Mouse (Mus musculus) limb, embryonic 12.5 days (tissue): ENCODE data around the gene Colec11. TPM values are rescaled to one million over a fixed set of nuclear protein-coding genes. Genes with fewer than 3 reads are reported as not detected.

ENCODE experiments used
- ATAC-seq: fragments of 200-750 bp; cut with Nextera tagmentation; 2 replicates; pipeline ENCODE4 v1.8.0; 2017; ENCODE audit warnings: low read depth, moderate TSS enrichment; ENCODE audit not compliant: insufficient number of reproducible peaks, insufficient read depth, low FRiP score, low TSS enrichment
- H3K27ac ChIP-seq: fragments of 300-500 bp; sonication (generic); 2 replicates; pipeline ENCODE4 v1.5.1; 2016; ENCODE audit warnings: mild to moderate bottlenecking, moderate library complexity
- H3K27me3 ChIP-seq: fragments of 300-500 bp; sonication (generic); 2 replicates; pipeline ENCODE4 v1.6.1; 2016; ENCODE audit warnings: mild to moderate bottlenecking, moderate library complexity
- H3K36me3 ChIP-seq: fragments of 300-500 bp; sonication (generic); 2 replicates; pipeline ENCODE4 v1.6.1; 2016; ENCODE audit warnings: mild to moderate bottlenecking, moderate library complexity
- H3K4me1 ChIP-seq: fragments of 300-500 bp; sonication (generic); replicated peaks from 2 replicates; pipeline ENCODE4 v1.6.1; 2016
- H3K4me2 ChIP-seq: fragments of 300-500 bp; sonication (generic); 2 replicates; pipeline ENCODE4 v1.6.1; 2016; ENCODE audit warnings: mild to moderate bottlenecking, moderate library complexity
- H3K4me3 ChIP-seq: fragments of 300-500 bp; sonication (generic); replicated peaks from 2 replicates; pipeline ENCODE4 v1.5.1; 2016; ENCODE audit warnings: mild to moderate bottlenecking
- H3K9ac ChIP-seq: fragments of 300-500 bp; sonication (generic); replicated peaks from 2 replicates; pipeline ENCODE4 v1.6.1; 2016; ENCODE audit warnings: mild to moderate bottlenecking, moderate library complexity
- H3K9me3 ChIP-seq: fragments of 300-500 bp; sonication (generic); 2 replicates; pipeline ENCODE4 v1.6.1; 2016; ENCODE audit warnings: mild to moderate bottlenecking, moderate library complexity
- WGBS: fragments of 180-500 bp; shearing (Covaris S2); methylation state at CpG from one replicate; pipeline ENCODE4 v1.1.7; 2016; 5-methylcytosine and 5-hydroxymethylcytosine counted together
- polyA plus RNA-seq: library from polyadenylated mRNA; unstranded; fragments of >200 nt; fragmentation: Nextera tagmentation; extraction: Ambion mirVana; gene quantifications from 2 replicates; pipeline ENCODE4 v1.2.1, GENCODE M21; 2016

Colec11 gene
- polyA plus RNA-seq, 1 experiment from 2014 or later: not detected

GRCm38 (mm10) chr12:28627092-28627491 is 3.9 kb upstream of the Colec11 start:
- Histone ChIP-seq H3K36me3 (peaks cover 43% of the 10 kb centered on the region), H3K9me3 (no peaks in the 10 kb centered on the region), H3K27me3 (no peaks in the 10 kb centered on the region), H3K4me3 (no peak overlapping the region), H3K4me2 (no peak overlapping the region), H3K9ac (no peak overlapping the region), H3K27ac (no peak overlapping the region), H3K4me1 (no peaks in the 10 kb centered on the region; the same call in 1 of the 2 replicates)
- ATAC-seq: no peak
- WGBS: 67% methylated on average over 4 of the region's 4 CpGs

GRCm38 (mm10) chr12:28625407-28625806 is 2.2 kb upstream of the Colec11 start:
- H3K9me3 ChIP-seq: no peaks in the 10 kb centered on the region
- no peaks in the 10 kb centered on the region; the same call in 1 of the 2 replicates for H3K4me1 ChIP-seq
- peaks cover 26% of the 10 kb centered on the region for H3K36me3 ChIP-seq
- H3K4me3 ChIP-seq: no peak overlapping the region
- no peak for ATAC-seq
- H3K27me3 ChIP-seq: no peaks in the 10 kb centered on the region
- no peak overlapping the region for H3K27ac ChIP-seq
- WGBS: 79% methylated on average over 7 of the region's 7 CpGs
- H3K9ac ChIP-seq: no peak overlapping the region
- H3K4me2 ChIP-seq: no peak overlapping the region

GRCm38 (mm10) chr12:28624251-28624650 is 1.1 kb upstream of the Colec11 start:
- ATAC-seq: no peak
- 90% methylated on average over 2 of the region's 2 CpGs for WGBS
- H3K9me3 ChIP-seq: no peaks in the 10 kb centered on the region
- H3K4me2 ChIP-seq: no peak overlapping the region
- H3K36me3 ChIP-seq: peaks cover 15% of the 10 kb centered on the region
- H3K9ac ChIP-seq: no peak overlapping the region
- no peaks in the 10 kb centered on the region for H3K27me3 ChIP-seq
- no peak overlapping the region for H3K27ac ChIP-seq
- H3K4me1 ChIP-seq: no peaks in the 10 kb centered on the region
- no peak overlapping the region for H3K4me3 ChIP-seq

- H3K36me3 ChIP-seq: no peaks in the 10 kb centered on the region
- H3K27me3 ChIP-seq: no peaks in the 10 kb centered on the region
- no peak overlapping the region for H3K4me2 ChIP-seq
- no peak for ATAC-seq
- H3K27ac ChIP-seq: no peak overlapping the region
- no peak overlapping the region for H3K9ac ChIP-seq
- no peaks in the 10 kb centered on the region for H3K9me3 ChIP-seq
- H3K4me1 ChIP-seq: no peaks in the 10 kb centered on the region
- WGBS: 73% methylated on average over 1 of the region's 1 CpGs
- H3K4me3 ChIP-seq: no peak overlapping the region
Observed at GRCm38 (mm10) chr12:28622641-28623040, 536 bp downstream of the Colec11 start.

GRCm38 (mm10) chr12:28622167-28622532 is 1.0 kb downstream of the Colec11 start:
- WGBS: 48% methylated on average over 5 of the region's 5 CpGs
- no peak overlapping the region for H3K9ac ChIP-seq
- no peaks in the 10 kb centered on the region for H3K36me3 ChIP-seq
- H3K27ac ChIP-seq: no peak overlapping the region
- no peaks in the 10 kb centered on the region for H3K4me1 ChIP-seq
- no peak overlapping the region for H3K4me3 ChIP-seq
- no peaks in the 10 kb centered on the region for H3K9me3 ChIP-seq
- no peaks in the 10 kb centered on the region for H3K27me3 ChIP-seq
- H3K4me2 ChIP-seq: no peak overlapping the region
- ATAC-seq: no peak

- ATAC-seq: no peak
- Histone ChIP-seq H3K4me1 (no peaks in the 10 kb centered on the region), H3K9ac (no peak overlapping the region), H3K36me3 (no peaks in the 10 kb centered on the region), H3K27ac (no peak overlapping the region), H3K9me3 (no peaks in the 10 kb centered on the region), H3K27me3 (no peaks in the 10 kb centered on the region), H3K4me3 (no peak overlapping the region), H3K4me2 (no peak overlapping the region)
- WGBS: 32% methylated on average over 7 of the region's 7 CpGs
Observed at GRCm38 (mm10) chr12:28621451-28622166, 1.6 kb downstream of the Colec11 start.

- H3K36me3 ChIP-seq: no peaks in the 10 kb centered on the region
- no peak overlapping the region for H3K4me2 ChIP-seq
- H3K27me3 ChIP-seq: no peaks in the 10 kb centered on the region
- H3K4me1 ChIP-seq: no peaks in the 10 kb centered on the region
- ATAC-seq: no peak
- WGBS: 45% methylated on average over 4 of the region's 4 CpGs
- H3K9ac ChIP-seq: no peak overlapping the region
- no peaks in the 10 kb centered on the region for H3K9me3 ChIP-seq
- H3K4me3 ChIP-seq: no peak overlapping the region
- no peak overlapping the region for H3K27ac ChIP-seq
Observed at GRCm38 (mm10) chr12:28617297-28617696, 5.9 kb downstream of the Colec11 start.

GRCm38 (mm10) chr12:28614401-28614800 is 8.8 kb downstream of the Colec11 start:
- no peak overlapping the region for H3K4me2 ChIP-seq
- no peaks in the 10 kb centered on the region for H3K27me3 ChIP-seq
- H3K27ac ChIP-seq: no peak overlapping the region
- H3K4me3 ChIP-seq: no peak overlapping the region
- H3K9ac ChIP-seq: no peak overlapping the region
- ATAC-seq: no peak
- H3K36me3 ChIP-seq: no peaks in the 10 kb centered on the region
- no peaks in the 10 kb centered on the region for H3K4me1 ChIP-seq
- H3K9me3 ChIP-seq: no peaks in the 10 kb centered on the region
- 75% methylated on average over 7 of the region's 7 CpGs for WGBS

GRCm38 (mm10) chr12:28612391-28612790 is 10.8 kb downstream of the Colec11 start:
- H3K27me3 ChIP-seq: no peaks in the 10 kb centered on the region
- H3K4me2 ChIP-seq: no peak overlapping the region
- H3K9me3 ChIP-seq: no peaks in the 10 kb centered on the region
- WGBS: 62% methylated on average over 6 of the region's 6 CpGs
- no peaks in the 10 kb centered on the region for H3K36me3 ChIP-seq
- H3K9ac ChIP-seq: no peak overlapping the region
- ATAC-seq: no peak
- H3K4me3 ChIP-seq: no peak overlapping the region
- H3K4me1 ChIP-seq: peaks cover 9% of the 10 kb centered on the region
- H3K27ac ChIP-seq: no peak overlapping the region

GRCm38 (mm10) chr12:28607546-28608305 is 15.5 kb downstream of the Colec11 start:
- Histone ChIP-seq H3K9me3 (no peaks in the 10 kb centered on the region), H3K27me3 (no peaks in the 10 kb centered on the region), H3K27ac (no peak overlapping the region), H3K9ac (no peak overlapping the region), H3K4me1 (peaks cover 10% of the 10 kb centered on the region), H3K4me3 (no peak overlapping the region), H3K36me3 (no peaks in the 10 kb centered on the region), H3K4me2 (no peak overlapping the region)
- 61% methylated on average over 17 of the region's 17 CpGs for WGBS
- no peak for ATAC-seq

GRCm38 (mm10) chr12:28603494-28603893 is 19.7 kb downstream of the Colec11 start:
- Histone ChIP-seq H3K27me3 (peaks cover 3% of the 10 kb centered on the region; the same call in 1 of the 2 replicates), H3K4me1 (peaks cover 13% of the 10 kb centered on the region), H3K27ac (no peak overlapping the region), H3K4me3 (no peak overlapping the region), H3K9ac (no peak overlapping the region), H3K9me3 (no peaks in the 10 kb centered on the region), H3K4me2 (no peak overlapping the region), H3K36me3 (no peaks in the 10 kb centered on the region)
- ATAC-seq: no peak
- WGBS: 63% methylated on average over 1 of the region's 1 CpGs
